Mouse (Mus musculus) lung, postnatal 0 days (tissue): ENCODE data around the gene Zfp184.

Experiments used
- CTCF ChIP-seq: IDR thresholded peaks from 2 replicates; pipeline ENCODE4 v1.5.1; 2016; ENCODE audit warnings: antibody characterized with exemption, mild to moderate bottlenecking
- EP300 ChIP-seq: IDR thresholded peaks from 2 replicates; pipeline ENCODE4 v1.6.1; 2016; ENCODE audit warnings: antibody characterized with exemption, mild to moderate bottlenecking, control low read depth

DNA sequence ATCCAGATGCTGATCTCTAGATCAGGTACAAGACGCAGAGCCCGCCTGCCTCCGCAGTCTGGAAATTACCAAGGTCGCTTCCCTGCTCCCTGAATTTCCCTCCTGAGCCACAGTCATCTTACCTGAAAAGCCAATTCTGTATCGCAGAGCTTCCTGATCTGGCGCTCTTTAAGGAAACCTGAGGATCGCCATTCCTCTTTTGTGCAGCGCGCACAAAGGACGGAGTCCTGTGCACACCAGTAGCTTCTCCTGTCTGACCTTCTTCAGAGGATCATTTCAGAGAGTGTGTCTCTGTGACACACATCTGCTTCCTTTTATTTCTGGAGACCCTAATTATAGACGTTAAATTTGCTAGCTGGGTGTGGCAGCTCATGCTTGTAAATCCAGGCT lies 47.7 kb upstream of the Zfp184 start:
- TF ChIP-seq CTCF = no peak
- no peak for TF ChIP-seq EP300
